Mouse (Mus musculus) heart, embryonic 15.5 days (tissue): ENCODE data around the gene Map2. TPM values are rescaled to one million over a fixed set of nuclear protein-coding genes. Genes with fewer than 3 reads are reported as not detected.
A peak's percentile ranks its signal among the peaks of the same experiment; 100 is the strongest.

Source experiments
- ATAC-seq: fragments of 200-750 bp; cut with Nextera tagmentation; replicated peaks from 2 replicates; pipeline ENCODE4 v1.8.0; 2017; ENCODE audit warnings: low read depth, moderate TSS enrichment; ENCODE audit not compliant: insufficient number of reproducible peaks, insufficient read depth, low FRiP score
- H3K27ac ChIP-seq: fragments of 300-500 bp; sonication (generic); 2 replicates; pipeline ENCODE4 v1.5.1; 2015; ENCODE audit warnings: mild to moderate bottlenecking, inconsistent platforms
- H3K27me3 ChIP-seq: fragments of 300-500 bp; sonication (generic); 2 replicates; pipeline ENCODE4 v1.6.1; 2015; ENCODE audit warnings: inconsistent platforms
- H3K36me3 ChIP-seq: fragments of 300-500 bp; sonication (generic); 2 replicates; pipeline ENCODE4 v1.6.1; 2015; ENCODE audit warnings: mild to moderate bottlenecking, inconsistent platforms
- H3K4me1 ChIP-seq: fragments of 300-500 bp; sonication (generic); replicated peaks from 2 replicates; pipeline ENCODE4 v1.6.1; 2015; ENCODE audit warnings: inconsistent platforms
- H3K4me2 ChIP-seq: fragments of 300-500 bp; sonication (generic); 2 replicates; pipeline ENCODE4 v1.6.1; 2015; ENCODE audit warnings: inconsistent platforms, mild to moderate bottlenecking, moderate library complexity
- H3K4me3 ChIP-seq: fragments of 300-500 bp; sonication (generic); 2 replicates; pipeline ENCODE4 v1.5.1; 2015; ENCODE audit warnings: mild to moderate bottlenecking, inconsistent platforms
- H3K9ac ChIP-seq: fragments of 300-500 bp; sonication (generic); 2 replicates; pipeline ENCODE4 v1.6.1; 2015; ENCODE audit warnings: mild to moderate bottlenecking, inconsistent platforms
- H3K9me3 ChIP-seq: fragments of 300-500 bp; sonication (generic); replicated peaks from 2 replicates; pipeline ENCODE4 v1.6.1; 2016; ENCODE audit warnings: inconsistent platforms
- WGBS: fragments of 180-500 bp; shearing (Covaris S2); methylation state at CpG from one replicate; pipeline ENCODE4 v1.1.7; 2015; ENCODE audit warnings: mixed read lengths; 5-methylcytosine and 5-hydroxymethylcytosine counted together
- polyA plus RNA-seq: library from polyadenylated mRNA; unstranded; fragments of >200 nt; fragmentation: Nextera tagmentation; extraction: Ambion mirVana; gene quantifications from 2 replicates; pipeline ENCODE4 v1.2.1, GENCODE M21; 2015

Gene Map2
- polyA plus RNA-seq, 1 experiment from 2014 or later: 2.5 TPM

GRCm38 (mm10) chr1:66173630-66174029 lies 1.4 kb upstream of the Map2 start:
- Histone ChIP-seq H3K9ac (no peak overlapping the region), H3K4me2 (no peak overlapping the region), H3K27me3 (peaks cover 5% of the 10 kb centered on the region), H3K9me3 (no peaks in the 10 kb centered on the region), H3K4me3 (no peak overlapping the region), H3K36me3 (no peaks in the 10 kb centered on the region), H3K4me1 (0 out of 2 replicates have a peak, but pooled peaks cover 5% of the 10 kb centered on the region), H3K27ac (no peak overlapping the region)
- 53% methylated on average over 5 of the region's 5 CpGs for WGBS
- ATAC-seq: no peak

DNA sequence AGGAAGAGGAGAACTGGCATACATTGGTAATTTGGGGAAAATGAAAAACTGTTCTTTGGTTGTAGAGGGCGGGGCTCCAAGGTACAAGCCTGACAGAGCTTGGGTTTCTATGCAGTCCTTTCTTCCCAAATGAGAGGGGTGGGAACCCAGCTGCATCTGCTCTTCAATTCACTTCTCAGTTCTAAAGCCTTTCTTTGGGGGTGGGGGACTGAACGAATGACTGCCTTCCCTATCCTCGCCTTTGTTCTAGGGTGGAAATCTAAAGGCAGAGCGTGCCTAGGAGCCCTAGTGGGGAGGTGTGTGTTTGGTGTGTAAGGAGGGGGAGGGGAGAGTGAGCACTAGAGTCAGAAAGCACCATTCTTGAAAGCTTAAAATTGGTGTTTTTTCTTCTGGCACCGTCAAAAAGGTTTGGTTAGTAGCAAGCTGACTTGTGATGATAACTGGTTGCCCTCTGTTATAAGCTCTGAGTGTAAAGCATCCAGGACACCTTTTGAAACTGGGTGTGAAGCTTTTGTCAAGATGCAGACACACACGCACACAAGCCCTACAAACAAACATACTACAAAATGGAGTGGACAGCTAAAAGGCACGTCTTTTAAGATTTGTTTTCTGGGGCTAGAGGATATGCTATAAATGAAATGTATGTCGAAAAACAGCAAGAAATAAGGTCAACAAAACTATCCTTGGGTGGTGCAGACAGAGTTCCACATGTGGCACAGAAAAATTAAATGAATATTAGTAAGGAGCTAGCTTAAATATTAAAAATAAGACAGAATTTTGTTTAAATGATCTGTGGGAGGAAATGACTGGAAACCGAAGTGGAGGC lies 1.2 kb downstream of the Map2 start:
- Histone ChIP-seq H3K36me3 (no peaks in the 10 kb centered on the region), H3K27ac (no peak overlapping the region), H3K4me2 (peak overlapping the region; percentile 94), H3K27me3 (peaks cover 5% of the 10 kb centered on the region), H3K9me3 (no peaks in the 10 kb centered on the region), H3K4me3 (peak overlapping the region; percentile 61), H3K9ac (no peak overlapping the region), H3K4me1 (0 out of 2 replicates have a peak, but pooled peaks cover 5% of the 10 kb centered on the region)
- WGBS: 31% methylated on average over 9 of the region's 9 CpGs
- no peak for ATAC-seq

GRCm38 (mm10) chr1:66176838-66177105 lies 1.7 kb downstream of the Map2 start:
- peaks cover 5% of the 10 kb centered on the region for H3K27me3 ChIP-seq
- whole genome bisulfite sequencing: 65% methylated on average over 2 of the region's 2 CpGs
- H3K9me3 ChIP-seq: no peaks in the 10 kb centered on the region
- H3K27ac ChIP-seq: no peak overlapping the region
- H3K4me1 ChIP-seq: 0 out of 2 replicates have a peak, but pooled peaks cover 5% of the 10 kb centered on the region
- ATAC-seq: no peak
- no peaks in the 10 kb centered on the region for H3K36me3 ChIP-seq
- H3K4me2 ChIP-seq: no peak overlapping the region
- H3K4me3 ChIP-seq: no peak overlapping the region
- H3K9ac ChIP-seq: no peak overlapping the region

- Histone ChIP-seq H3K4me2 (no peak overlapping the region), H3K9ac (no peak overlapping the region), H3K4me3 (no peak overlapping the region), H3K4me1 (0 out of 2 replicates have a peak, but pooled peaks cover 5% of the 10 kb centered on the region), H3K36me3 (no peaks in the 10 kb centered on the region), H3K9me3 (no peaks in the 10 kb centered on the region), H3K27ac (no peak overlapping the region), H3K27me3 (peaks cover 5% of the 10 kb centered on the region)
- no peak for ATAC-seq
- WGBS: 56% methylated on average over 4 of the region's 4 CpGs
These were observed 2.6 kb downstream of the Map2 start for GRCm38 (mm10) chr1:66177489-66178170.

- Histone ChIP-seq H3K36me3 (no peaks in the 10 kb centered on the region), H3K4me1 (no peaks in the 10 kb centered on the region), H3K4me2 (no peak overlapping the region), H3K27me3 (no peaks in the 10 kb centered on the region), H3K4me3 (no peak overlapping the region), H3K9me3 (no peaks in the 10 kb centered on the region), H3K27ac (no peak overlapping the region), H3K9ac (no peak overlapping the region)
- no peak for ATAC-seq
- 68% methylated on average over 12 of the region's 12 CpGs for WGBS
These were observed 12.1 kb downstream of the Map2 start for GRCm38 (mm10) chr1:66187016-66187681.

- Histone ChIP-seq H3K9me3 (no peaks in the 10 kb centered on the region), H3K9ac (no peak overlapping the region), H3K27ac (no peak overlapping the region), H3K36me3 (no peaks in the 10 kb centered on the region), H3K4me3 (no peak overlapping the region), H3K4me1 (no peaks in the 10 kb centered on the region), H3K27me3 (no peaks in the 10 kb centered on the region), H3K4me2 (no peak overlapping the region)
- no peak for ATAC-seq
- 90% methylated on average over 1 of the region's 1 CpGs for WGBS
These were observed 17.3 kb downstream of the Map2 start for GRCm38 (mm10) chr1:66192401-66192800.

GRCm38 (mm10) chr1:66192891-66193290 lies 17.8 kb downstream of the Map2 start:
- WGBS: 62% methylated on average over 2 of the region's 2 CpGs
- no peaks in the 10 kb centered on the region for H3K9me3 ChIP-seq
- H3K27ac ChIP-seq: no peak overlapping the region

GRCm38 (mm10) chr1:66195040-66195726 lies 20.1 kb downstream of the Map2 start:
- 79% methylated on average over 13 of the region's 13 CpGs for WGBS
- ATAC-seq: no peak
- Histone ChIP-seq H3K9me3 (no peaks in the 10 kb centered on the region), H3K27me3 (no peaks in the 10 kb centered on the region), H3K4me2 (no peak overlapping the region), H3K4me1 (no peaks in the 10 kb centered on the region), H3K27ac (no peak overlapping the region), H3K36me3 (no peaks in the 10 kb centered on the region), H3K4me3 (no peak overlapping the region), H3K9ac (no peak overlapping the region)

More at GRCm38 (mm10) chr1:66192891-66193290, 17.8 kb downstream of the Map2 start:
- H3K36me3 ChIP-seq: no peaks in the 10 kb centered on the region
- ATAC-seq: no peak
- no peaks in the 10 kb centered on the region for H3K4me1 ChIP-seq
- H3K27me3 ChIP-seq: no peaks in the 10 kb centered on the region
- H3K4me2 ChIP-seq: no peak overlapping the region
- no peak overlapping the region for H3K9ac ChIP-seq
- no peak overlapping the region for H3K4me3 ChIP-seq

DNA sequence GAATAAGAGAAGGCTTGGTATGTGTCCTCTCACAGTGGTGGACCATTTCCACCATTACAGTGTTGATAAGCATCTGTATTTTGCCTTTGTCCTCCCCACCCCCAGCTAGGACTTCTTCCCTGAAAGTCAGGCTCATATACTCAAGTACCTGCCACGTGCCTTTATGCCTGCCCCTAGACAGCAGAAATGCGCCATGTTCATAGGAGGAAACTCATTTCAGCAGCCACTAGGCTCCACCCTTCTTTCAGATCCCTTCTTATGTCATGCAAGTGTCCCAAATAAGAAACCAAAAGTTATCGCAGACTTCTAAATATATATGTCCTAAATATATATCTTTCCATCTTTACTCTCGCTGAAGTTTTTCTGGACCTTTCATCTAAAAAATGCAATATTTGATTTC lies 21.2 kb downstream of the Map2 start:
- H3K27me3 ChIP-seq: no peaks in the 10 kb centered on the region
- WGBS: 84% methylated on average over 4 of the region's 4 CpGs
- ATAC-seq: no peak

DNA sequence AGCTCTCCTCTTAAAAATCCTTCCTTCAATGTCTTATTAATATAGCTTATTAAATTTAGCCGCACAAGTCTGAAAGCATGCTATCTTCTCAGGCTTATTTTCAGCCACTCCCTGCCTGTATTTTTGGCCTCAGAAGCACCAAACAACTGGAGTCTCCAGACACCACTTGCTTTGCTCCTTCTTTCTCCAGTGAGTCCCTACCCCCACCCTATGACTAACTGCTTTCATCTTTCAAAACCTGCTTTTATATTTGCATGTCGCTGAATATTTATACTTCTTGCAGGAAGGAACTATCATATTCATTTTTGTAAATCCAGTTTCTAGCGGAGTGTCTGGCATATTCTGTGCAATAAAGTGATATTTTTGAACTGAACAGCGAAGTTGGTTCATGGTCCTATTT lies 21.6 kb downstream of the Map2 start:
- no peak overlapping the region for H3K9ac ChIP-seq
- no peak overlapping the region for H3K4me2 ChIP-seq
- H3K36me3 ChIP-seq: no peaks in the 10 kb centered on the region
- H3K27ac ChIP-seq: no peak overlapping the region
- no peaks in the 10 kb centered on the region for H3K4me1 ChIP-seq
- WGBS: 81% methylated on average over 4 of the region's 4 CpGs
- no peak for ATAC-seq
- no peaks in the 10 kb centered on the region for H3K9me3 ChIP-seq
- no peak overlapping the region for H3K4me3 ChIP-seq
- H3K27me3 ChIP-seq: no peaks in the 10 kb centered on the region

More for the DNA sequence above, 21.2 kb downstream of the Map2 start:
- Histone ChIP-seq H3K4me1 (no peaks in the 10 kb centered on the region), H3K36me3 (no peaks in the 10 kb centered on the region), H3K9ac (no peak overlapping the region), H3K4me3 (no peak overlapping the region), H3K9me3 (no peaks in the 10 kb centered on the region), H3K27ac (no peak overlapping the region), H3K4me2 (no peak overlapping the region)

DNA sequence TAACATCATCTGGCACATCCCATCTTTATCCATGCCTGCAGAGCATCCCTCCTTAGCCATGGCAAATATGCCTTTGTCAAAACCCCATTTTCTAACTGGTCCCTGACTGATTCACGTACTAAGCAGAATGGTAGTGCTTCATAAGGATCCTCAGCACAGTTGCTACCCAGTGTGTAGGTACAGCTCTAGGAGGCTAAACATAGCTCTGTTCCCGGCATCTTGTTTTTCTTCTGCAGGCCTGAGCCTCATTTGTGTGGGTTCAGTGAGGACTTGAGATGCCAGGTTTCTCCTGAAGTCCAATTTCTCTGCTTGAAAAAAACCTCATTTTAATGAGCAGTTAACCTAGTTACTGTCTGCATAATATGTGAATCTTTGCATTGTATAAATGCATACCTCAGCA lies 30.4 kb downstream of the Map2 start:
- Histone ChIP-seq H3K9me3 (no peaks in the 10 kb centered on the region), H3K4me1 (no peaks in the 10 kb centered on the region), H3K9ac (no peak overlapping the region), H3K4me3 (no peak overlapping the region), H3K27me3 (no peaks in the 10 kb centered on the region), H3K36me3 (no peaks in the 10 kb centered on the region), H3K27ac (no peak overlapping the region), H3K4me2 (no peak overlapping the region)
- WGBS: 78% methylated on average over 2 of the region's 2 CpGs
- no peak for ATAC-seq
